In the genomic region with DNA sequence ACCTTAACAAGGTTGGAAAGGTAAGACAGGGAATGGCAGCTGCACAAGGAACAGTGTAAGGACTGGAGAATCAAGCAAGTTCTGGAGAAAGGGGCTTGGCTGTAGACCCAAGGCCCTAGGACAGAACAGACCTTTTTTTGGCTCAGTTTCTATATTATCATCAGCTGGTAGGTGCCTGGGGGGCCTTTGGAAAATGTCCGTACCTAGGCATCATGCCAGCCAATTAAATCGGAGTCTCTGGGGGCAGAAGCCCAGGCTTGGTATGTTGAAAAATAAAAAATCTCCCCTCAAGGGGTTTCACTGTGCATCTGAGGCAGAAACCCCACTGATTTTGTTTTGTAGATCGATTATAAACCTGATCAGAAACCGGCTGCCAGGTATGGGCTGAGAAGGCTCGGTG, we compare ENCODE assay signal across 20 mouse cellular contexts.
A peak's percentile ranks its signal among the peaks of the same experiment; 100 is the strongest.
DNase-seq lines count a peak whose midpoint lies in the region; ATAC-seq and TF ChIP-seq lines count a peak whose summit lies in the region.
"Had no signal": no experiment of that assay in that cellular context is flagged by ENCODE, and none has a peak within 500 bp of the region (broad histone marks: within the 10 kb centered on the region; RNA-seq: fewer than 3 reads in every experiment).

No protein-coding gene starts in this region.

- no peak overlapping the region for H3K4me2 ChIP-seq in embryonic facial prominence, embryonic 14.5 days (ENCODE audit: low read depth, low read length)
- H3K4me2 ChIP-seq in limb, embryonic 13.5 days (replicated peaks), result no peak overlapping the region
- H3K4me2 ChIP-seq: embryonic facial prominence, embryonic 15.5 days; liver, embryonic 12.5 days; lung, embryonic 15.5 days had no signal

- intact Hi-C loops in left cerebral cortex, adult 2 months (cut with DNase I), result loop anchor here (5.0 kb wide), 2 partner anchors 58 to 103 kb away; no protein-coding TSS in a partner anchor
- intact Hi-C loops in left cerebral cortex, postnatal 36 days (cut with DNase I), result loop anchor here (5.0 kb wide), 1 partner anchor 58 kb away; no protein-coding TSS in a partner anchor

- H3K27ac ChIP-seq in left cerebral cortex, adult 2 months, result peak overlapping the region; percentile 55
- H3K27ac ChIP-seq in embryonic facial prominence, embryonic 14.5 days (replicated peaks; ENCODE audit: low read depth, low read length), result 0 out of 2 replicates have a peak overlapping the region, but pooled peaks have one; percentile 25
- 0 out of 2 replicates have a peak overlapping the region, but pooled peaks have one; percentile 28 for H3K27ac ChIP-seq in limb, embryonic 13.5 days
- H3K27ac ChIP-seq: embryonic facial prominence, embryonic 15.5 days; heart, embryonic 10.5 days; liver, embryonic 12.5 days; lung, embryonic 15.5 days had no signal

- H3K4me1 ChIP-seq in embryonic facial prominence, embryonic 14.5 days (ENCODE audit: control insufficient read depth, insufficient read depth, low read length), result peaks cover 14% of the 10 kb centered on the region
- peaks cover 41% of the 10 kb centered on the region for H3K4me1 ChIP-seq in limb, embryonic 13.5 days
- H3K4me1 ChIP-seq: liver, embryonic 12.5 days had no signal

- no peak overlapping the region for H3K4me3 ChIP-seq in left cerebral cortex, adult 2 months
- no peak overlapping the region for H3K4me3 ChIP-seq in embryonic facial prominence, embryonic 14.5 days (ENCODE audit: low read depth, low read length)
- no peak overlapping the region for H3K4me3 ChIP-seq in limb, embryonic 13.5 days
- H3K4me3 ChIP-seq: embryonic facial prominence, embryonic 15.5 days; heart, embryonic 10.5 days; liver, embryonic 12.5 days; lung, embryonic 15.5 days; myocyte had no signal

- 66% methylated on average over 5 of the region's 5 CpGs for WGBS in embryonic facial prominence, embryonic 14.5 days
- WGBS in limb, embryonic 13.5 days, result 62% methylated on average over 5 of the region's 5 CpGs

- no peaks in the 10 kb centered on the region for H3K9me3 ChIP-seq in embryonic facial prominence, embryonic 14.5 days (ENCODE audit: control insufficient read depth, low read length)
- no peaks in the 10 kb centered on the region for H3K9me3 ChIP-seq in limb, embryonic 13.5 days
- H3K9me3 ChIP-seq: embryonic facial prominence, embryonic 15.5 days; heart, embryonic 10.5 days; liver, embryonic 12.5 days; lung, embryonic 15.5 days had no signal

- peak; percentile 29 to 46 for DNase-seq in cerebellum, postnatal 14 days
- no peak for DNase-seq in cerebellum, adult 8-10 months
- no peak for DNase-seq in left cerebral cortex, adult 2 months (ENCODE audit: extremely low spot score in 1 of 2, low spot score in 2 of 2)
- no peak for DNase-seq in left cerebral cortex, adult 11 months (ENCODE audit: low spot score)
- DNase-seq in embryonic facial prominence, embryonic 14.5 days (ENCODE audit: low spot score), result no peak
- DNase-seq in left cerebral cortex, postnatal 36 days (ENCODE audit: low spot score in 2 of 2), result no peak
- DNase-seq in adrenal gland, adult (ENCODE audit: inconsistent age in 2 of 2, low spot score in 1 of 2), result no peak
- DNase-seq: gastrocnemius, postnatal 25 days; heart, postnatal 36 days; kidney, adult 18-20 months; kidney, postnatal 4 days; thymus, postnatal 36 days had no signal

- H3K9ac ChIP-seq in embryonic facial prominence, embryonic 14.5 days (ENCODE audit: low read depth, low read length), result no peak overlapping the region
- H3K9ac ChIP-seq in limb, embryonic 13.5 days, result no peak overlapping the region
- H3K9ac ChIP-seq: embryonic facial prominence, embryonic 15.5 days; liver, embryonic 12.5 days; lung, embryonic 15.5 days had no signal

- H3K36me3 ChIP-seq in embryonic facial prominence, embryonic 14.5 days (ENCODE audit: control insufficient read depth, insufficient read depth, low read length), result no peaks in the 10 kb centered on the region
- no peaks in the 10 kb centered on the region for H3K36me3 ChIP-seq in limb, embryonic 13.5 days
- H3K36me3 ChIP-seq: embryonic facial prominence, embryonic 15.5 days; heart, embryonic 10.5 days; liver, embryonic 12.5 days; lung, embryonic 15.5 days had no signal

- TF ChIP-seq CTCF in left cerebral cortex, adult 2 months (IDR thresholded peaks at IDR 0.05), result no peak

- no peaks in the 10 kb centered on the region for H3K27me3 ChIP-seq in embryonic facial prominence, embryonic 14.5 days (replicated peaks; ENCODE audit: control insufficient read depth, insufficient read depth, low read length)
- H3K27me3 ChIP-seq in limb, embryonic 13.5 days, result no peaks in the 10 kb centered on the region
- H3K27me3 ChIP-seq: CH12.LX; embryonic facial prominence, embryonic 15.5 days; liver, embryonic 12.5 days; lung, embryonic 15.5 days had no signal

- no peak for ATAC-seq in embryonic facial prominence, embryonic 14.5 days (ENCODE audit: low read depth)
- ATAC-seq in limb, embryonic 13.5 days (ENCODE audit: low FRiP score, low read depth), result no peak
- ATAC-seq: activated CD4-positive, CD25-positive, alpha-beta regulatory T cell, adult 4 months; liver, embryonic 12.5 days had no signal

Comparison
In these comparisons a context has a peak if more than half of its experiments do, and no peak if none do; other contexts are left out.
1. DNase-seq: peak in cerebellum, postnatal 14 days (2 of 2); none in cerebellum, adult 8-10 months (single experiment), left cerebral cortex, adult 2 months (0 of 2), left cerebral cortex, adult 11 months (single experiment), embryonic facial prominence, embryonic 14.5 days (single experiment), left cerebral cortex, postnatal 36 days (0 of 2) and adrenal gland, adult (0 of 2).
2. Peak in every context shown above with its lines, with median percentiles within 50 percentile points of each other: H3K27ac ChIP-seq.